Mouse (Mus musculus) liver, embryonic 13.5 days (tissue): ENCODE measurements around the gene Plcxd1. TPM values are rescaled to one million over a fixed set of nuclear protein-coding genes. Genes with fewer than 3 reads are reported as not detected.

ENCODE experiments used
- polyA plus RNA-seq: library from polyadenylated mRNA; unstranded; fragments of >200 nt; fragmentation: Nextera tagmentation; extraction: Ambion mirVana; gene quantifications from 2 replicates; pipeline ENCODE4 v1.2.1, GENCODE M21; 2015

Plcxd1 gene
- polyA plus RNA-seq, 1 experiment from 2014 or later: 0.36 TPM

Other genes with a start within 250 kb of the Plcxd1 start
- gene Gm15446, start 176.6 kb upstream of the Plcxd1 start, polyA plus RNA-seq: 0.16 and 0.47 TPM in 2 replicates
- 8.9 and 9.7 TPM in 2 replicates for gene Zfp932, start 103.4 kb upstream of the Plcxd1 start, polyA plus RNA-seq
- gene Gm17655, start 27.5 kb upstream of the Plcxd1 start, polyA plus RNA-seq: 1.4 and 1.5 TPM in 2 replicates
- gene Gm35315, start 5.5 kb upstream of the Plcxd1 start, polyA plus RNA-seq: 1.1 and 1.6 TPM in 2 replicates
- 9.5 and 10.0 TPM in 2 replicates for gene Gtpbp6, start 8.2 kb downstream of the Plcxd1 start, polyA plus RNA-seq
- 1.3 and 1.7 TPM in 2 replicates for gene Zfp605, start 10.1 kb downstream of the Plcxd1 start, polyA plus RNA-seq
- gene Chfr, start 35.9 kb downstream of the Plcxd1 start, polyA plus RNA-seq: 22.2 and 26.1 TPM in 2 replicates
- 6.7 and 7.9 TPM in 2 replicates for gene Golga3, start 76.7 kb downstream of the Plcxd1 start, polyA plus RNA-seq
- 13.5 and 15.9 TPM in 2 replicates for gene Ankle2, start 131.0 kb downstream of the Plcxd1 start, polyA plus RNA-seq
- 37.4 and 39.7 TPM in 2 replicates for gene Pgam5, start 169.9 kb downstream of the Plcxd1 start, polyA plus RNA-seq
- 34.1 and 34.3 TPM in 2 replicates for gene Pxmp2, start 186.2 kb downstream of the Plcxd1 start, polyA plus RNA-seq
- 20.6 and 21.8 TPM in 2 replicates for gene Pole, start 186.3 kb downstream of the Plcxd1 start, polyA plus RNA-seq
- not detected in 2 replicates for gene P2rx2, start 243.2 kb downstream of the Plcxd1 start, polyA plus RNA-seq
- gene Lrcol1, start 244.8 kb downstream of the Plcxd1 start, polyA plus RNA-seq: not detected in 2 replicates